Mouse (Mus musculus): ENCODE data around the gene Caskin1.

GRCm38 (mm10) chr17:24545247-24545646 lies 56.8 kb downstream of the Caskin1 start:
- TF ChIP-seq EP300 (IDR thresholded peaks at IDR 0.05) (no peak), CTCF (IDR thresholded peaks at IDR 0.05) (peak; percentile 16)

Measured in lung, postnatal 0 days (tissue).